Mouse (Mus musculus) layer of hippocampus, adult 9-11 months (tissue): ENCODE measurements around the gene Ssr3.
A peak's percentile ranks its signal among the peaks of the same experiment; 100 is the strongest.
"Not testable (repeated sequence)": the region's sequence is repeated elsewhere in the genome, so short reads cannot be mapped to it uniquely, and the experiment has no call there.

Experiments
- DNase-seq: peaks from one replicate; pipeline ENCODE4 v3.0.0; 2022

The Ssr3 gene

GRCm38 (mm10) chr3:65392421-65392817 lies at the start of gene Ssr3:
Gene Ssr3, minus strand, starts transcription at chr3:65392623.
- peak; percentile 98 for DNase-seq

DNA sequence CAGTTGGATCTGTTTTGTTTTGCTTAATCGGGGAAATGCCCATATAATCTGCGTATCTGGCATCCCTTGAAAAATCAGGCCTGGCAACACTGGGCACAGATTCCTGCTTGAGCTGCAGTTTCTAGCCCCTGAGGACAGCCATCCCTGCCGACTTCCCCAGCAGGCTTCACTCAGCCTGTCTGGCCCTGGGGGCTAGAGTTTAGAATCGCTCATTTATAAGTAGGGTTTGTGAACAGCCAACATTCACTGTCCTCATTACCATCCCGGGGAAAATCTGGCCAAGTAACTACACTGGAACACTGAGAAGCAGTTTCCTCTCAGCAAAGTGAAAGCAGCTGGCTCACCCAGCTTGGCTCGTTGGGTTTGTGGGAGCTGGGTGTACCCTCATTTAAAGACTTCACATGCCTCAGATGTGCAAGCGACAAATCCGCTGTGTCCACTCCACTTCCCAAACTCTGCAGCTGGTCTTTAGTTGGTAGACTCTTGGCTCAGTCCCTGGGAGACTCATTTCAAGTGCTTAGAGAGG lies 49.2 kb upstream of the Ssr3 start:
- peak; percentile 77 for DNase-seq

- DNase-seq: no peak
Measured at GRCm38 (mm10) chr3:65438511-65439228, 46.2 kb upstream of the Ssr3 start.

DNA sequence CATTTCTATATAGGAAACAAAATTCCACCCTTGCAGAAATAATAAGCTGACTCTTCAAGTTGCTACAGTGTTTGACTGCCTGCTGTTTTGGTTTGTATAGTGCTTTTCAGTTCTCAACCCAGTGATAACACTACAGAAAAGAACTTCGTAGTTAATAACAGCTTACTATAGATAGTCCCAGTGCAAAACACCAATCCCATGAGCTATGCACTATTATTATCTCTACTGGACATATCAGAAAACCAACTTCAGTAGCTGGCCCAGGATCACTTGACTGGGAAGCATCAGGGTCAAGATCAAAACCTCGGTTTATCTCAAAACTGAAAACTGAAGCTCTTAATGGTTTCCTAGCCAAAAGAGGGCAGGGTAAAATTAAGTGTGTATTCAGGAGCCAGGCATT lies 43.4 kb upstream of the Ssr3 start:
- DNase-seq: no peak

DNA sequence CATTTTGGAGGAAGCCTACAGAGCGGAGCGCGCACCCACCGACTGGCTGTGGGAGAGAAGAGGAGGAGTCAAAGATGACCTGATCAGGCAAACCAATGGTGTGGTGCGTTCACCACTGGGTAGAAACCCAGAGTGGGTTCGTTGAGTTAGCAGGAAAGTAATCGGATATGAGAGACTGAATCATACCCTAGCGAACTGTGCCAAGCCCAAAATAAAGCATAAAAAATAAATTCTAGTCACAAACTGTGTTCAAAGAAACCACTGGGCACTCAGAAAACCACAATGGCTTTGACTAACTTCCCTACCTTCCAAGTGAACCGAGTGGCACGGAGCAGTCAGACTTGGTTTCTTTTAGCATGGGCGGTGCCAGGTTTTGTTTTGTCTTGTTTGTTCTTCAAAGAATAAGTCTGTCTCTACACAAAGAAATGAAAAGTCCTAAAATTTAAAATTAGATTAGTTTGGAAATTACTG lies 42.7 kb upstream of the Ssr3 start:
- no peak for DNase-seq

DNA sequence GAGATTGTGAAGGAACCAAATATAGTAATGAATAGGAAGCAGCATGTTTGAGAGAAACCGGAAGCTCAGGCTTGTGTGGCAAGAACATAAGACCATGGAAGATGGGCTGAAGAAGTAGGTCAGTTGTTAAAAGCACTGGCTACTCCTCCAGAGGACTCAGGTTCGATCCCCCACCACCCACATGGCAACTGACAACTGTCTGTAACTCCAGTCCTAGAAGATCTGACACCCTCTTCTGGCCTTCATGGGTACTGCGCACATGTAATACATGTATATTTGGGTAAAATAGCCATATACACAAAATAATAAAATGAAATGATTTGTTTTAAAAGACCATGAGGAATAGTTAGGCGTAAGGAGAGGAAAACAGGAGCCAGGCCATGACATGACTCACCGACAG lies 39.8 kb upstream of the Ssr3 start:
- no peak for DNase-seq

GRCm38 (mm10) chr3:65419706-65420105 lies 27.3 kb upstream of the Ssr3 start:
- DNase-seq: no peak

DNA sequence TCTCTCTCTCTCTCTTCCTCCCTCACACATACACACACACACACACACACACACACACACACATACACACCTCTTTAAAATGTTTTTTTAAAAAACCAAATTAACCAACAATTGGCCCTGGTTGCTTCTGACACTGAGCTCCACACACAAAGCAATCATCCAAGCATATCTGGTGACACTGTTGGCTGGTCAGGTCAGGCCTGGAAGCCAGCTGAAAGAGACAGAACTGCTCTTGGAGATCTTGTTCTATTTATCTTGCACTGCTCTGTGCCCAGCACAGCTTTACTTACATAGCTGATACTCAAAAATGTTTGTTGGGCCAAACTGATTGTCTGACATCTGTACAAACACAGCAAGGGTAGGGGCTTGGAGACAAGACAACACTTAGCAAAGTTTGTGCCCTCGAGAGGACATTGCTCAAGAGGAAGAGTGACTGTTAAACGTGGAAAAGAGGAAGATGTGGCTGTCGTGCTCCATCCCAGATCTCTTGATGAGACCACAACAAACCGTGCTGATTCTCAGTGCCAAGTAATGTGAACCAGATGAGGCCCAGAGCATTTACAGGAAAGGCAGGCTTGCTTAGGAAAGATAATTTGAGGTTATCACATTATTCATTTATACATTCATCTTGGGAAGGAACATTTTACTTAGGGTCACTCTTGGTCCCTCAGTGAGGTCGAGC lies 25.6 kb upstream of the Ssr3 start:
- DNase-seq: no peak

- DNase-seq: no peak
Measured at GRCm38 (mm10) chr3:65416571-65416970, 24.1 kb upstream of the Ssr3 start.

DNA sequence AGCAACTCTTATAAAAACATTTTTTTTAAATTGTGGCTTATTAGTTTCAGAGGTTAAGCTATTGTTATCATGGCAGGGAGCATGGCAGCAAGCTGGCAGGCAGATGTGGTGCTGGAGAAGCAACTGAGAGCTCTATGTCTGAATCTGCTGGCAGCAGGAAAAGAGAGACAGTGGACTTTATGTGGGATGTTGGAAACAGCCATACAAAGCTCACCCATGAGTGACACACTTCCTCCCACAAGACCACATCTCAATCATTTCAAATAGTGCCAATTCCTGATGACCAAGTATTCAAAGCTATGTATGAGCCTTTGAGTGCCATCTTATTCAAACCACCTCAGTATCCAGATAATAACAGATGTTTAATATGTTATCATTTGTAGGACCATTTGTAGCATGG lies 15.5 kb upstream of the Ssr3 start:
- DNase-seq: no peak

DNA sequence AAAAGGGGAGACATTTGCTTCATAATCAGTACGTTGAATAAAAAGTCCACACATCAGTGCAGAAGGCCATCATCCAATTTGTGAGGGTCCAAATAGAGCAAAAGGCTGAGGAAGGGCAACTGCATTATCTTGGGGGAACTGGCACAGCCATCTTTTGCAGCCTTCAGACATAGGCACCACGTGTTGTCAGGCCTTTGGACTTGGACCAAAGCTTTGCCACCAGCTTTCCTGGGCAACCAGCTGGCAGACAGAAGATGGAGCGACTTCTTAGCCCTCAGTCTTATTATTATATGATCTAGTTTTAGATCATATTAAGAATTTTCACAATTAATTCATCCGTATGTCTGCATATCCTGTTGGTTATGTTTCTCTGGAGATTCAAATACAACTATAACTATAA lies 13.4 kb upstream of the Ssr3 start:
- no peak for DNase-seq

DNA sequence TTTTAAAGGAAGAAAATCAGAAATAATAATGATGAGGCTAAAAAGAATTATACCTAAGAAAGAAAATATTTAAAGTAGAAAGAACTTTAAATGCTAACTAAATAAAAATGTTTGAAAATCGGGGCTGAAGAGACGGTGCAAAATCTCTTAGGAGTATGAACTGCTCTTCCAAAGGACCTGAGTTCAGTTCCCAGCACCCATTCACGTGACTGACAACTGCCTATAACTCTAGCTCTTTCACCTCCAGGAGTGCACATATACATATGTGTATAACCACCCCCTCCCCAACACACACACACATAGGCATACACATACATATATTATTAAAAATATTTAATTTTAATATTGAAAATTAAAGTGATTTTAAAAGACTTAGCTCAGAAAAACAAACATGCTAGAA lies 5.1 kb upstream of the Ssr3 start:
- no peak for DNase-seq

GRCm38 (mm10) chr3:65396835-65397504 lies 4.5 kb upstream of the Ssr3 start:
- no peak for DNase-seq

GRCm38 (mm10) chr3:65395111-65395510 lies 2.7 kb upstream of the Ssr3 start:
- DNase-seq: not testable (repeated sequence)

GRCm38 (mm10) chr3:65391784-65392420 lies 521 bp downstream of the Ssr3 start:
- DNase-seq: no peak

DNA sequence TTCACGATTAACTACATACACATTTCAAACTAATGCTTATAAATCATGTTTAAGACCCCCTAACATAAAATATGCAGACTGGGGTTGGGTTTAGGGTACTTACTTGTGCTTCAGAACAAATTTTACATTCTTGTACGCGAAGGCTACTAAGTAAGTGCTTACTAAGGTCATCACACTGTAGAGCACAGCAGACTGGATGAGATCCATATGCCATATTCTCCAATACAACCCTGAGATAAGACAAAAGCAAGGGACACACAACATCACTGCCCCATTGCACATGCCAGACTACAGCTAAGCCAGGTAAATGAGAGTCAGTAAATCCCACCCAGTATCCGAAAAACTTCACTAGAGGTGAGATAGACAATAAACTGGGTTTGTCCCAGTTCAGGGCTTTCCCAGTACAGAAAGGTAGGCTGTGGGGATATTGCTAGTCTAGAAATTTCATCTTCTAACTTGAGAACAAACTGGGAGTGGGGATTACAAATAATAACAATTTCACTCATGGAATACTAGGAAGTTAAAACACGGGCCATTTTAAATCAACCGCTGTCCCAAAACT lies 1.1 kb downstream of the Ssr3 start:
- no peak for DNase-seq

DNA sequence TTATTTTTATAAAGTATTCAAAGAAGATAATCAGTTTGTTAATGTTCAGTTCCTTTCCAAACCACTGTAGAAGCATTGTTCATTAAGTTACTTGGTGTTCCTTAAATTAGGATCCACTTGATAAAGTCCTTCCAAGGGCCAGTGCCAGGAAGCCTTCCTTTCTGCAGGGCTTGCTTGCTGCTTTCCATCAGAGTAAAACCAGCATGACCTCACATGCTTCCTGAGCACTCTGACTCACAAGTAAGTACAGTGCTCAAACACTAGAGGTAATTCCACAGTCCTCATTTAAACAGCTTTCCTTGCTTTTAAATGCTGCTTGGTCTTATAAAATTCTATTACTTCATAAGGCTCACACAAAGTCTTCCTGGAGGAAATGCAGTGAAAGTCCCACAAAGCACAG lies 6.7 kb downstream of the Ssr3 start:
- DNase-seq: no peak

DNA sequence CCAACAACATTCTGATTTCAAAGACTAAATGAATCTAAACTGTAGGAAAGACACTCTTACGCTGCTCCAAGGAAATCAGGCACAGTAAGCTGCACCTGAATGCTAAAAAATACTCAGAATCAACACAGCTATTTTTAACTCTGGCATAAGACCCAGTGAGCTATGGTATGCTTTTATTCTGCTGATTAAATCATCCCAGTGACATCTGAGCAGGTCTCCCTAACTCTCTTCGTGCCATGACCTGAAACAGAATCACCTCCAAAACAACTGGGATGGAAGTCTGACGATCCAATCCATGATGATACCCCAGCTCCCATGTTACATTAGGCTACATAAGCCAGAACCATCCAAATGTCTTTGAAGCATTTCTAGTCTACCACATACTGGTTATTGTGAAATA lies 8.0 kb downstream of the Ssr3 start:
- no peak for DNase-seq

GRCm38 (mm10) chr3:65381094-65381493 lies 11.3 kb downstream of the Ssr3 start:
- no peak for DNase-seq

DNA sequence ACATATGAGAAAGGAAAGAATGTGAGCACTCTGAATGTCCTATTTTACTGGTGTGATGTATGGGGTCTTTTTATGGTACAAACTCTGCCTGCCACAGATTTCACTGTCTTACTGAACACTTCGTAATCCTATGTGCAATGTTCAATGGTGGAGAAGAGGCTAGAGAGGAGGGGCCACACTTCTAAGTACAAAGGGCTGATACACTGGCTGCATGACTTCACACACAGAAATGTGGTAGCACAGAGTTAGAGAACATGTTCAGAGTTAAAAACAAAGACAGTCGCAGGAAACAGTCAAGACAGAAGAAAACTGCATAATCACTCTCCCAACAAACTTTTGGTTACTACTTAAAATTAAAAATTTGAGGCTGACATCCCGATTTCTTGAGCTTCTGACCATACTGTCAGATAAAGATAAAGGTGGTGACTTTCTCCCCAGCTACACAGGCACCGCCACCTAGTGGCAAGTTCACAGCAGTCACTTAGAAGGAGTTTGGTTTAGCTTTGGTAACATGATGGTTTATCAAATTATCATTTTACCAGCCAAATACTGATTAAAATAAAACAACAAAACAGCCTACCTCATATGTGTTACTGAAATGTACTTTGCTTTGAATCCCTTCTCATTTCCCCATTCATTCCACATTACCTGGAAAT lies 12.4 kb downstream of the Ssr3 start:
- no peak for DNase-seq

DNA sequence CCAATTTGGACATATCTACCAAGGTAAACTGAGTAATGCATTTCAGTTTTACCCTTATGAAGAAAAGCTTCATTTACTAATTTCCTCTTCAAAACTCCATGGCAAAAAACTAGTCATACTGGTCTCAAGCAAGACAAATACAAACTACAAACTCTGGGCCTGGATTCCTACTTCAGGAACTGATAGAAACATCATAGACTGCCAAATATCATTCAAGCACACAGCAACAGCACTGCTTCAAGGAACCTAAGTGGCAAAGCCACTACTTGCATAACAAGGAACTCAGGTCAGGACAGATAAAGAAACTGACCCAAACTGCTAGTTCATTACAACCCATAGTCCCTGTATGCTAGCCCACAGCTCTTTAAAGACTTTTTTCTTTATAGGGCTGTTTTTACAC lies 13.7 kb downstream of the Ssr3 start:
- DNase-seq: no peak

DNA sequence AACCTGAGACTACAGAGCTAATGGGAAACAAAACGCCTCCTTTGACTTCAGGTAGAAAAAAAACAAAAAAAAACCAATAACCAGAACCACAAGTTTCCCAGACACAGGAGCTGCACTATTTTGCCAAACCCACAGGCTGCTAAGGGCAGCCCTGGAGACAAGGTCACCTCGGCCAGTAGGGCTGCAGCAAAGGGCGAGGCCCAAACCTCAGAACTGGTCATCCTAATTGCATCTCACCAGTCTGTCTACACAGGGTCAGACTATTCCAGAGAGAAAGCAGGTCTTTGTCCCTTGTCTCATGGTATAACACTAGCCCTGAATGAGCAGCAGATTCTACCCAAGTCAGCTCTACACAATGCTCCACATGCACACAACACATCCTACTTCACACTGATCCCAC lies 17.7 kb downstream of the Ssr3 start:
- DNase-seq: no peak
